Mouse (Mus musculus) lung, embryonic 16.5 days (tissue): ENCODE data around the gene Gapdh. TPM values are rescaled to one million over a fixed set of nuclear protein-coding genes. Genes with fewer than 3 reads are reported as not detected.

Experiments used
- ATAC-seq: fragments of 200-750 bp; cut with Nextera tagmentation; 2 replicates; pipeline ENCODE4 v1.8.0; 2017; ENCODE audit warnings: low read depth, mild to moderate bottlenecking, moderate library complexity
- H3K27ac ChIP-seq: fragments of 300-500 bp; sonication (generic); 2 replicates; pipeline ENCODE4 v1.5.1; 2014; ENCODE audit warnings: mild to moderate bottlenecking, control low read depth, low read length
- H3K27me3 ChIP-seq: fragments of 300-500 bp; sonication (generic); 2 replicates; pipeline ENCODE4 v1.6.1; 2014; ENCODE audit warnings: low read depth, low read length, mixed read lengths; ENCODE audit not compliant: control insufficient read depth, insufficient read depth
- H3K36me3 ChIP-seq: fragments of 300-500 bp; sonication (generic); 2 replicates; pipeline ENCODE4 v1.6.1; 2014; ENCODE audit warnings: low read length; ENCODE audit not compliant: control insufficient read depth, insufficient read depth
- H3K4me1 ChIP-seq: fragments of 300-500 bp; sonication (generic); replicated peaks from 2 replicates; pipeline ENCODE4 v1.6.1; 2014; ENCODE audit warnings: low read length, mixed read lengths; ENCODE audit not compliant: control insufficient read depth, insufficient read depth
- H3K4me2 ChIP-seq: fragments of 300-500 bp; sonication (generic); 2 replicates; pipeline ENCODE4 v1.6.1; 2014; ENCODE audit warnings: low read depth, low read length, control low read depth
- H3K4me3 ChIP-seq: fragments of 300-500 bp; sonication (generic); 2 replicates; pipeline ENCODE4 v1.5.1; 2014; ENCODE audit warnings: mild to moderate bottlenecking, low read length, control low read depth
- H3K9ac ChIP-seq: fragments of 300-500 bp; sonication (generic); 2 replicates; pipeline ENCODE4 v1.6.1; 2014; ENCODE audit warnings: low read length, control low read depth
- H3K9me3 ChIP-seq: fragments of 300-500 bp; sonication (generic); 2 replicates; pipeline ENCODE4 v1.6.1; 2016; ENCODE audit warnings: low read length; ENCODE audit not compliant: control insufficient read depth
- WGBS: fragments of 180-500 bp; shearing (Covaris S2); extraction: QIAGEN DNeasy Blood & Tissue Kit; methylation state at CpG from one replicate; pipeline ENCODE4 v1.1.7; 2014; 5-methylcytosine and 5-hydroxymethylcytosine counted together
- polyA plus RNA-seq: library from polyadenylated mRNA; unstranded; fragments of >200 nt; fragmentation: Nextera tagmentation; extraction: Ambion mirVana; gene quantifications from 2 replicates; pipeline ENCODE4 v1.2.1, GENCODE M21; 2015

The Gapdh gene
- 1,562 and 1,631 TPM in 2 replicates for polyA plus RNA-seq

- WGBS, result 0% methylated on average over 18 of the region's 18 CpGs
- H3K27ac ChIP-seq, result peak within 1 kb of the TSS; percentile 98
- H3K9ac ChIP-seq, result peak within 1 kb of the TSS; percentile 90
- H3K27me3 ChIP-seq, result no peaks in the 10 kb centered on the region
- H3K9me3 ChIP-seq, result no peaks in the 10 kb centered on the region
- H3K4me3 ChIP-seq, result peak within 1 kb of the TSS; percentile 85
- peaks cover 38% of the 10 kb centered on the region for H3K36me3 ChIP-seq
- ATAC-seq, result peak; percentile 83
- H3K4me2 ChIP-seq, result peak within 1 kb of the TSS; percentile 64
- peaks cover 35% of the 10 kb centered on the region for H3K4me1 ChIP-seq
Measured at GRCm38 (mm10) chr6:125166051-125166751, at the start of gene Gapdh. TSS of gene Gapdh (minus strand) at chr6:125166467.

GRCm38 (mm10) chr6:125215148-125215954 lies 49.1 kb upstream of the Gapdh start, which contains the start of gene Vamp1:
TSS of gene Vamp1 (plus strand) at chr6:125215551.
- H3K4me1 ChIP-seq, result peaks cover 6% of the 10 kb centered on the region; the same call in 1 of the 2 replicates
- WGBS, result under 1% methylated on average over 48 of the region's 48 CpGs
- peak; percentile 97 for ATAC-seq
- peak within 1 kb of the TSS; percentile 79 for H3K9ac ChIP-seq
- H3K4me3 ChIP-seq, result peak within 1 kb of the TSS; percentile 78
- no peaks in the 10 kb centered on the region for H3K9me3 ChIP-seq
- H3K27me3 ChIP-seq, result peaks cover 2% of the 10 kb centered on the region; the same call in 1 of the 2 replicates
- H3K27ac ChIP-seq, result peak within 1 kb of the TSS; percentile 72
- H3K4me2 ChIP-seq, result peak within 1 kb of the TSS; percentile 96
- no peaks in the 10 kb centered on the region for H3K36me3 ChIP-seq

- ATAC-seq, result no peak
- Histone ChIP-seq H3K9ac (no peak overlapping the region), H3K9me3 (no peaks in the 10 kb centered on the region; the same call in 1 of the 2 replicates), H3K4me1 (peaks cover 6% of the 10 kb centered on the region; the same call in 1 of the 2 replicates), H3K27me3 (peaks cover 2% of the 10 kb centered on the region; the same call in 1 of the 2 replicates), H3K4me2 (no peak overlapping the region), H3K27ac (no peak overlapping the region), H3K36me3 (no peaks in the 10 kb centered on the region), H3K4me3 (no peak overlapping the region)
- WGBS, result 79% methylated on average over 6 of the region's 6 CpGs
Measured at GRCm38 (mm10) chr6:125213715-125214114, 47.4 kb upstream of the Gapdh start.

GRCm38 (mm10) chr6:125213129-125213528 lies 46.9 kb upstream of the Gapdh start:
- WGBS, result 66% methylated on average over 6 of the region's 6 CpGs
- H3K9me3 ChIP-seq, result no peaks in the 10 kb centered on the region; the same call in 1 of the 2 replicates

GRCm38 (mm10) chr6:125212621-125213020 lies 46.4 kb upstream of the Gapdh start:
- no peak for ATAC-seq
- peaks cover 6% of the 10 kb centered on the region; the same call in 1 of the 2 replicates for H3K4me1 ChIP-seq
- H3K9ac ChIP-seq, result no peak overlapping the region
- no peaks in the 10 kb centered on the region for H3K36me3 ChIP-seq
- H3K9me3 ChIP-seq, result no peaks in the 10 kb centered on the region; the same call in 1 of the 2 replicates
- peaks cover 2% of the 10 kb centered on the region; the same call in 1 of the 2 replicates for H3K27me3 ChIP-seq
- no peak overlapping the region for H3K4me2 ChIP-seq
- H3K4me3 ChIP-seq, result no peak overlapping the region
- H3K27ac ChIP-seq, result no peak overlapping the region
- WGBS, result 23% methylated on average over 2 of the region's 2 CpGs

More at GRCm38 (mm10) chr6:125213129-125213528, 46.9 kb upstream of the Gapdh start:
- Histone ChIP-seq H3K27me3 (peaks cover 2% of the 10 kb centered on the region; the same call in 1 of the 2 replicates), H3K36me3 (no peaks in the 10 kb centered on the region), H3K9ac (no peak overlapping the region), H3K4me1 (peaks cover 6% of the 10 kb centered on the region; the same call in 1 of the 2 replicates), H3K4me2 (no peak overlapping the region), H3K4me3 (no peak overlapping the region), H3K27ac (no peak overlapping the region)
- no peak for ATAC-seq

GRCm38 (mm10) chr6:125210436-125210835 lies 44.2 kb upstream of the Gapdh start:
- H3K27me3 ChIP-seq, result peaks cover 2% of the 10 kb centered on the region; the same call in 1 of the 2 replicates
- H3K36me3 ChIP-seq, result no peaks in the 10 kb centered on the region
- 76% methylated on average over 1 of the region's 1 CpGs for WGBS
- no peak for ATAC-seq
- no peaks in the 10 kb centered on the region for H3K4me1 ChIP-seq
- no peak overlapping the region for H3K27ac ChIP-seq
- H3K9ac ChIP-seq, result no peak overlapping the region
- H3K4me3 ChIP-seq, result no peak overlapping the region
- H3K4me2 ChIP-seq, result no peak overlapping the region
- no peaks in the 10 kb centered on the region; the same call in 1 of the 2 replicates for H3K9me3 ChIP-seq

GRCm38 (mm10) chr6:125197166-125197565 lies 30.9 kb upstream of the Gapdh start:
- 81% methylated on average over 5 of the region's 5 CpGs for WGBS
- Histone ChIP-seq H3K27me3 (no peaks in the 10 kb centered on the region), H3K9ac (no peak overlapping the region), H3K4me2 (no peak overlapping the region), H3K4me3 (no peak overlapping the region), H3K9me3 (no peaks in the 10 kb centered on the region), H3K36me3 (peaks cover 3% of the 10 kb centered on the region; the same call in 1 of the 2 replicates), H3K4me1 (peaks cover 9% of the 10 kb centered on the region), H3K27ac (no peak overlapping the region)
- ATAC-seq, result no peak

- Histone ChIP-seq H3K4me2 (no peak overlapping the region), H3K4me1 (peaks cover 9% of the 10 kb centered on the region), H3K9ac (no peak overlapping the region), H3K27ac (no peak overlapping the region), H3K36me3 (peaks cover 3% of the 10 kb centered on the region; the same call in 1 of the 2 replicates), H3K4me3 (no peak overlapping the region), H3K27me3 (no peaks in the 10 kb centered on the region), H3K9me3 (no peaks in the 10 kb centered on the region)
- no peak for ATAC-seq
- WGBS, result 78% methylated on average over 3 of the region's 3 CpGs
Measured at GRCm38 (mm10) chr6:125196301-125196700, 30.0 kb upstream of the Gapdh start.
